Mouse (Mus musculus) CH12.LX (cell line): ENCODE measurements at regions not wholly inside any gene's neighbourhood (a gene's known extent, or its start where the extent isn't known, plus 50 kb on each side); places are given as distances from the start of the nearest gene placed in this dataset.

Source experiments
- DNase-seq: peaks from one replicate; pipeline ENCODE4 v3.0.0-alpha.2; 2013; ENCODE audit errors: extremely low read depth
- H3K27ac ChIP-seq: 2 replicates; pipeline ENCODE4 v1.5.1; 2012; ENCODE audit warnings: low read depth, mild to moderate bottlenecking, control low read depth, moderate library complexity; ENCODE audit not compliant: insufficient read depth
- H3K27me3 ChIP-seq: replicated peaks from 2 replicates; pipeline ENCODE3; 2012; ENCODE audit warnings: inconsistent platforms
- H3K36me3 ChIP-seq, 2 experiments: replicated peaks in 1 of 2; 2 replicates each; pipeline versions ENCODE3 to v1.6.1; 2012; ENCODE audit warnings: inconsistent platforms in 1 of 2, low read length in 1 of 2, mild to moderate bottlenecking in 1 of 2, mixed read lengths in 1 of 2, moderate library complexity in 1 of 2; ENCODE audit not compliant: control insufficient read depth in 1 of 2, insufficient read depth in 1 of 2
- H3K4me1 ChIP-seq, 2 experiments: 2 replicates each; pipeline ENCODE4 v1.6.1; 2012; ENCODE audit warnings: inconsistent platforms in 1 of 2, moderate library complexity in 1 of 2; ENCODE audit not compliant: insufficient read depth in 2 of 2, control insufficient read depth in 1 of 2
- H3K4me2 ChIP-seq: 2 replicates; pipeline ENCODE4 v1.6.1; 2012; ENCODE audit warnings: low read depth, mild to moderate bottlenecking, control low read depth; ENCODE audit not compliant: poor library complexity, insufficient read depth, severe bottlenecking
- H3K4me3 ChIP-seq, 3 experiments: fragments of 150-350 bp in 1 of 3; sonication (generic) in 1 of 3; replicated peaks in 1 of 3; 2 replicates each; pipeline versions ENCODE3 to v1.5.1; 2011 to 2012; ENCODE audit warnings: low read depth in 2 of 3, low read length in 2 of 3, mild to moderate bottlenecking in 2 of 3, moderate library complexity in 2 of 3, control low read depth in 1 of 3, improper control_type of control experiment in 1 of 3, inconsistent platforms in 1 of 3, mixed read lengths in 1 of 3; ENCODE audit not compliant: poor library complexity in 1 of 3
- H3K79me2 ChIP-seq: replicated peaks from 2 replicates; pipeline ENCODE4 v1.6.1; 2012; ENCODE audit warnings: mild to moderate bottlenecking, moderate library complexity; ENCODE audit not compliant: control insufficient read depth, poor library complexity, insufficient read depth, severe bottlenecking; ENCODE audit errors: extremely low read depth
- H3K9ac ChIP-seq: 2 replicates; pipeline ENCODE4 v1.6.1; 2012; ENCODE audit warnings: low read depth, mild to moderate bottlenecking, control low read depth, moderate library complexity; ENCODE audit not compliant: insufficient read depth
- H3K9me3 ChIP-seq: replicated peaks from 2 replicates; pipeline ENCODE3; 2012; ENCODE audit warnings: low read length, inconsistent platforms, mixed read lengths
- BHLHE40 ChIP-seq: IDR thresholded peaks from 2 replicates; pipeline ENCODE4 v1.6.1; 2011; ENCODE audit warnings: mild to moderate bottlenecking, low read depth, low read length, improper control_type of control experiment
- CHD2 ChIP-seq: IDR thresholded peaks from 2 replicates; pipeline ENCODE4 v1.6.1; 2011; ENCODE audit warnings: low read length, improper control_type of control experiment
- CTCF ChIP-seq, 2 experiments: IDR thresholded peaks in 1 of 2; conservative IDR thresholded peaks in 1 of 2; 2 replicates each; pipeline ENCODE4 v1.5.1; 2011 to 2012; ENCODE audit warnings: low read depth in 2 of 2, low read length in 2 of 2, improper control_type of control experiment in 1 of 2, inconsistent platforms in 1 of 2, mild to moderate bottlenecking in 1 of 2, moderate library complexity in 1 of 2
- E2F4 ChIP-seq: IDR thresholded peaks from 2 replicates; pipeline ENCODE4 v1.6.1; 2011; ENCODE audit warnings: low read depth, low read length, improper control_type of control experiment; ENCODE audit not compliant: insufficient replicate concordance
- ELF1 ChIP-seq: IDR thresholded peaks from 2 replicates; pipeline ENCODE4 v1.6.1; 2014; ENCODE audit warnings: low read depth, mild to moderate bottlenecking, inconsistent platforms, low read length, improper control_type of control experiment
- ETS1 ChIP-seq: conservative IDR thresholded peaks from 2 replicates; pipeline ENCODE4 v1.6.1; 2012; ENCODE audit warnings: low read depth, mild to moderate bottlenecking, inconsistent platforms, low read length, improper control_type of control experiment, moderate library complexity
- JUN ChIP-seq: IDR thresholded peaks from 2 replicates; pipeline ENCODE4 v1.6.1; 2011; ENCODE audit warnings: low read depth, mild to moderate bottlenecking, low read length, improper control_type of control experiment, moderate library complexity; ENCODE audit not compliant: insufficient read depth
- MAX ChIP-seq: IDR thresholded peaks from 2 replicates; pipeline ENCODE4 v1.6.1; 2011; ENCODE audit warnings: low read length, improper control_type of control experiment
- MAZ ChIP-seq: IDR thresholded peaks from 2 replicates; pipeline ENCODE4 v1.6.1; 2012; ENCODE audit warnings: low read depth, mild to moderate bottlenecking, inconsistent platforms, low read length, improper control_type of control experiment, moderate library complexity
- NRF1 ChIP-seq: IDR thresholded peaks from 2 replicates; pipeline ENCODE4 v1.6.1; 2014; ENCODE audit warnings: low read depth, mild to moderate bottlenecking, inconsistent platforms, low read length, improper control_type of control experiment, moderate library complexity
- PAX5 ChIP-seq: IDR thresholded peaks from 2 replicates; pipeline ENCODE4 v1.6.1; 2012; ENCODE audit warnings: low read length, inconsistent platforms, mixed read lengths
- POLR2A ChIP-seq: IDR thresholded peaks from 2 replicates; pipeline ENCODE4 v1.6.1; 2011; ENCODE audit warnings: low read depth, mild to moderate bottlenecking, improper control_type of control experiment, low read length
- RAD21 ChIP-seq: IDR thresholded peaks from 2 replicates; pipeline ENCODE4 v1.6.1; 2011; ENCODE audit warnings: low read depth, mild to moderate bottlenecking, low read length, improper control_type of control experiment, moderate library complexity
- SIN3A ChIP-seq: IDR thresholded peaks from 2 replicates; pipeline ENCODE4 v1.6.1; 2012; ENCODE audit warnings: low read length, improper control_type of control experiment, inconsistent platforms
- ZC3H11A ChIP-seq: IDR thresholded peaks from 2 replicates; pipeline ENCODE4 v1.6.1; 2012; ENCODE audit warnings: low read depth, mild to moderate bottlenecking, inconsistent platforms, low read length, improper control_type of control experiment
- ZKSCAN1 ChIP-seq: IDR thresholded peaks from 2 replicates; pipeline ENCODE4 v1.6.1; 2012; ENCODE audit warnings: low read depth, inconsistent platforms, low read length, improper control_type of control experiment, borderline replicate concordance
- ZMIZ1 ChIP-seq: IDR thresholded peaks from 2 replicates; pipeline ENCODE4 v1.6.1; 2012; ENCODE audit warnings: low read depth, mild to moderate bottlenecking, inconsistent platforms, low read length, improper control_type of control experiment
- dilution Hi-C: fragments of 300-500 bp; cut with MboI; formaldehyde crosslinking; loops from 2 replicates; pipeline ENCODE4 v1.14.3; 2020; ENCODE audit warnings: low sequenced_read_pairs; ENCODE audit not compliant: extremely low pct_unique_long_range_greater_than_20kb, extremely low pct_ligation_motif_present
- in situ Hi-C: fragments of 300-500 bp; cut with MboI; formaldehyde crosslinking; loops from 3 replicates; pipeline ENCODE4 v1.14.3; 2019; ENCODE audit warnings: low sequenced_read_pairs, low pct_ligation_motif_present, low pct_unique_long_range_greater_than_20kb, mixed read lengths

GRCm38 (mm10) chr1:146983433-146984186 lies 489.1 kb downstream of the Brinp3 start:
- Histone ChIP-seq H3K4me1 (no peaks in the 10 kb centered on the region), H3K79me2 (no peaks in the 10 kb centered on the region), H3K4me2 (no peak overlapping the region), H3K27me3 (no peaks in the 10 kb centered on the region), H3K27ac (no peak overlapping the region), H3K36me3 (no peaks in the 10 kb centered on the region), H3K4me3 (no peak overlapping the region), H3K9ac (no peak overlapping the region), H3K9me3 (peaks cover 14% of the 10 kb centered on the region)
- TF ChIP-seq BHLHE40 (no peak), RAD21 (no peak), ZMIZ1 (no peak), CHD2 (no peak), ZKSCAN1 (no peak), NRF1 (no peak), PAX5 (no peak), SIN3A (no peak), ELF1 (no peak), ETS1 (no peak), E2F4 (no peak), MAZ (no peak), POLR2A (no peak)
- dilution Hi-C loops (no loop called here), in situ Hi-C loops (no loop called here)
- no peak for DNase-seq

- DNase-seq, result no peak
- H3K79me2 ChIP-seq, result no peaks in the 10 kb centered on the region
- no peak overlapping the region for H3K4me2 ChIP-seq
- in situ Hi-C loops, result no loop called here
- peaks cover 28% of the 10 kb centered on the region for H3K9me3 ChIP-seq
- no peak overlapping the region for H3K9ac ChIP-seq
- H3K36me3 ChIP-seq, result no peaks in the 10 kb centered on the region
- no peak overlapping the region for H3K27ac ChIP-seq
- TF ChIP-seq MAX, result no peak
- 0 out of 4 replicates have a peak, but pooled peaks of 1 of the 2 experiments have one; percentile 2 for TF ChIP-seq CTCF (conservative IDR thresholded peaks at IDR 0.05 in 1 of 2, IDR thresholded peaks at IDR 0.05 in 1 of 2; ENCODE audit: low read depth in 2 of 2, low read length in 2 of 2)
- TF ChIP-seq ZC3H11A, result no peak
- no peak for TF ChIP-seq JUN
- no peak overlapping the region for H3K4me3 ChIP-seq
- H3K27me3 ChIP-seq, result no peaks in the 10 kb centered on the region
- no peaks in the 10 kb centered on the region for H3K4me1 ChIP-seq
- dilution Hi-C loops, result no loop called here
Observed at GRCm38 (mm10) chr1:147000018-147000417, 505.5 kb downstream of the Brinp3 start.
